Comparison of ENCODE assay signal across 8 mouse cellular contexts in the genomic region with DNA sequence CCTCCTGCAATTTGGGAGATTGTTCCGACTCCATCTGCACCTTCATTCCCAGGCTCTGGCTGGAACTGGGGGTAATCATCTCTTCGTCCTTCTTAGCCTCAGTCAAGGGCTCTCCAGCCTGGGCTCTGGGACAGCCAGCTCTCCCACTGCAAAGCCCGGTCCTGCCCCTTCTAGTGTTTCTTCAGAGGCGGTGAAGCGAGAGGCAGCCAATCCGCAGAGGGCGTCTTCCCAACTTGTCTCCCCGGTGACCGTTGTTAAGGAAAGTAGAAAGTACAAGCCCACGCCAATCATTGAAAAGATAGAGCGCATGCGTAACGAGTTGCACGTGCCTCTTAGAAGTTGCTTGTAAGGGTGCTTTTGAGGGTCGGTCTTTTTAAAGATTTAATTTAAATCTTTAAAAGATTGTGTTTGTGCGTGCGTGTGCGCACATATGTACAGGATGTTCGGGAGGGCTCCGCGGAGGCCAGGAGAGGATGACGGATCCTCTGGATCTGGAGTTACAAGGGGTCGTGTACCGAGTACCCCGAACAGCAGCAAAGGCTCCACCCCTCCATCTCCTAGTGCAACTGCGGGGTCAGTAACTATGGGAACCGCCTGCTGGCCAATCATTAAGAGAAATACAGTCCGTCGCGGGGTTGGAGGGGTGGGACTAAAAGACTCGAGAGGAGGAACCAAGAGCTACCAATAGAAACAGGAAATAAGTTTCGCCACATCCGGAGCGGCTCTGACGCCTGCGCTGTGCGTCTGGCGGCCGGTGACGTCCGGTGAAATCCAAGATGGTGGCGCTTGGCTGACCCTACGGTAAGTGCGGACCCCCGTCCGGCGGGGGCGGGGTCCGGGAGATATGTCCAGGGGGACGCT. TPM values are rescaled to one million over a fixed set of nuclear protein-coding genes. Genes with fewer than 3 reads are reported as not detected.
DNase-seq lines count a peak whose midpoint lies in the region; ATAC-seq lines count a peak whose summit lies in the region.

A gene (minus strand): TSS at position 585 of the 861 bp plus-strand sequence.
A gene (plus strand): TSS at position 757 of the 861 bp plus-strand sequence.

- peak; percentile 90 for ATAC-seq in megakaryocyte progenitor cell, adult 5-6 weeks (replicated peaks; ENCODE audit: poor library complexity)

- peak; percentile 97 for DNase-seq in adipocyte (ENCODE audit: low spot score)
- DNase-seq in embryo, embryonic 10 days (ENCODE audit: low spot score) = peak; percentile 99
- peak; percentile 82 for DNase-seq in gastrocnemius, postnatal 10 days
- DNase-seq in induced T-regulatory cell, adult 2 months (ENCODE audit: low read depth) = peak; percentile 98
- DNase-seq in left cerebral cortex, adult 9 months (ENCODE audit: low spot score in 2 of 2) = peak; percentile 96 to 97
- DNase-seq in right cerebral cortex, postnatal 14 days = peak; percentile 87
- DNase-seq in urinary bladder, postnatal 36 days (ENCODE audit: low spot score in 2 of 2) = peak; percentile 86 to 93

RNA-seq across cellular contexts. Expression of the first gene that starts in this region (rescaled TPM):
- 1 to 10 TPM; 1.7 to 3.2 TPM for total RNA-seq in gastrocnemius, postnatal 10 days (2021)
- 1.8 and 2.2 TPM in 2 replicates for total RNA-seq in megakaryocyte progenitor cell, adult 5-6 weeks (2015)
- total RNA-seq in megakaryocyte progenitor cell, adult 5-6 weeks (2017) = 2.5 and 3.1 TPM in 2 replicates

RNA-seq across cellular contexts. Expression of the second gene that starts in this region (rescaled TPM):
- total RNA-seq in gastrocnemius, postnatal 10 days (2021) = 10 to 100 TPM; 26.9 to 37.8 TPM
- 11.7 and 16.5 TPM in 2 replicates for total RNA-seq in megakaryocyte progenitor cell, adult 5-6 weeks (2015)
- 36.9 and 41.9 TPM in 2 replicates for total RNA-seq in megakaryocyte progenitor cell, adult 5-6 weeks (2017)

Comparison
In these comparisons a context has a peak if more than half of its experiments do, and no peak if none do; other contexts are left out.
1. Peak in every context shown above with its lines: DNase-seq and ATAC-seq.